Mouse (Mus musculus): Measurements from ENCODE around the gene Srsf1. TPM values are rescaled to one million over a fixed set of nuclear protein-coding genes. Genes with fewer than 3 reads are reported as not detected.

The Srsf1 gene
- polyA plus RNA-seq, 1 experiment from 2014 or later = 113 TPM

- no peak for ATAC-seq (ENCODE audit: insufficient read depth)
- Histone ChIP-seq H3K4me2 (no peak overlapping the region), H3K9ac (no peak overlapping the region), H3K9me3 (replicated peaks) (no peaks in the 10 kb centered on the region), H3K27ac (replicated peaks) (no peak overlapping the region), H3K36me3 (replicated peaks) (no peaks in the 10 kb centered on the region), H3K4me3 (replicated peaks) (no peak overlapping the region), H3K27me3 (no peaks in the 10 kb centered on the region; the same call in 1 of the 2 replicates), H3K4me1 (replicated peaks) (no peaks in the 10 kb centered on the region)
- WGBS (ENCODE audit: insufficient replicate concordance) = 76% methylated on average over 11 of the region's 11 CpGs
Measured at GRCm38 (mm10) chr11:88015161-88015560, 32.0 kb upstream of the Srsf1 start.

- ATAC-seq (ENCODE audit: insufficient read depth) = no peak
- no peak overlapping the region for H3K4me3 ChIP-seq (replicated peaks)
- H3K9me3 ChIP-seq (replicated peaks) = no peaks in the 10 kb centered on the region
- no peaks in the 10 kb centered on the region for H3K27me3 ChIP-seq
- no peak overlapping the region for H3K9ac ChIP-seq
- H3K27ac ChIP-seq (replicated peaks) = no peak overlapping the region
- H3K4me2 ChIP-seq = no peak overlapping the region
- H3K36me3 ChIP-seq (replicated peaks) = no peaks in the 10 kb centered on the region
- no peaks in the 10 kb centered on the region for H3K4me1 ChIP-seq (replicated peaks)
- 64% methylated on average over 6 of the region's 6 CpGs for WGBS (ENCODE audit: insufficient replicate concordance)
Measured at GRCm38 (mm10) chr11:88015795-88016194, 31.4 kb upstream of the Srsf1 start.

GRCm38 (mm10) chr11:88023933-88024332 is 23.2 kb upstream of the Srsf1 start:
- Histone ChIP-seq H3K4me1 (replicated peaks) (no peaks in the 10 kb centered on the region), H3K4me3 (replicated peaks) (no peak overlapping the region), H3K27ac (replicated peaks) (no peak overlapping the region), H3K36me3 (replicated peaks) (no peaks in the 10 kb centered on the region), H3K27me3 (no peaks in the 10 kb centered on the region), H3K9ac (no peak overlapping the region), H3K4me2 (no peak overlapping the region), H3K9me3 (replicated peaks) (no peaks in the 10 kb centered on the region)
- WGBS (ENCODE audit: insufficient replicate concordance) = 62% methylated on average over 2 of the region's 2 CpGs
- ATAC-seq (ENCODE audit: insufficient read depth) = no peak

- no peak overlapping the region for H3K9ac ChIP-seq
Measured at GRCm38 (mm10) chr11:88027391-88028035, 19.7 kb upstream of the Srsf1 start.

GRCm38 (mm10) chr11:88028193-88028684 is 18.9 kb upstream of the Srsf1 start:
- H3K27me3 ChIP-seq = no peaks in the 10 kb centered on the region
- no peak for ATAC-seq (ENCODE audit: insufficient read depth)
- no peak overlapping the region for H3K27ac ChIP-seq (replicated peaks)
- no peaks in the 10 kb centered on the region for H3K4me1 ChIP-seq (replicated peaks)
- 46% methylated on average over 16 of the region's 16 CpGs for WGBS (ENCODE audit: insufficient replicate concordance)
- H3K36me3 ChIP-seq (replicated peaks) = no peaks in the 10 kb centered on the region
- H3K4me3 ChIP-seq (replicated peaks) = no peak overlapping the region
- no peak overlapping the region for H3K9ac ChIP-seq
- H3K9me3 ChIP-seq (replicated peaks) = no peaks in the 10 kb centered on the region
- H3K4me2 ChIP-seq = no peak overlapping the region

More at GRCm38 (mm10) chr11:88027391-88028035, 19.7 kb upstream of the Srsf1 start:
- Histone ChIP-seq H3K9me3 (replicated peaks) (no peaks in the 10 kb centered on the region), H3K4me3 (replicated peaks) (no peak overlapping the region), H3K4me1 (replicated peaks) (no peaks in the 10 kb centered on the region), H3K27me3 (no peaks in the 10 kb centered on the region), H3K27ac (replicated peaks) (no peak overlapping the region), H3K4me2 (no peak overlapping the region), H3K36me3 (replicated peaks) (no peaks in the 10 kb centered on the region)
- no peak for ATAC-seq (ENCODE audit: insufficient read depth)
- 70% methylated on average over 9 of the region's 9 CpGs for whole genome bisulfite sequencing (ENCODE audit: insufficient replicate concordance)

- no peak for ATAC-seq (ENCODE audit: insufficient read depth)
- 57% methylated on average over 7 of the region's 7 CpGs for WGBS (ENCODE audit: insufficient replicate concordance)
- H3K9me3 ChIP-seq (replicated peaks) = no peaks in the 10 kb centered on the region
- no peak overlapping the region for H3K4me3 ChIP-seq (replicated peaks)
- no peaks in the 10 kb centered on the region for H3K36me3 ChIP-seq (replicated peaks)
- H3K4me1 ChIP-seq (replicated peaks) = no peaks in the 10 kb centered on the region
- H3K27me3 ChIP-seq = no peaks in the 10 kb centered on the region
- H3K27ac ChIP-seq (replicated peaks) = no peak overlapping the region
- H3K9ac ChIP-seq = no peak overlapping the region
- no peak overlapping the region for H3K4me2 ChIP-seq
Measured at GRCm38 (mm10) chr11:88030219-88030618, 17.0 kb upstream of the Srsf1 start.

GRCm38 (mm10) chr11:88030836-88031235 is 16.3 kb upstream of the Srsf1 start:
- no peaks in the 10 kb centered on the region for H3K27me3 ChIP-seq
- H3K36me3 ChIP-seq (replicated peaks) = no peaks in the 10 kb centered on the region
- no peaks in the 10 kb centered on the region for H3K4me1 ChIP-seq (replicated peaks)
- ATAC-seq (ENCODE audit: insufficient read depth) = no peak
- H3K27ac ChIP-seq (replicated peaks) = no peak overlapping the region
- H3K9ac ChIP-seq = no peak overlapping the region
- H3K9me3 ChIP-seq (replicated peaks) = no peaks in the 10 kb centered on the region
- H3K4me2 ChIP-seq = no peak overlapping the region
- WGBS (ENCODE audit: insufficient replicate concordance) = 64% methylated on average over 2 of the region's 2 CpGs
- H3K4me3 ChIP-seq (replicated peaks) = no peak overlapping the region

- Histone ChIP-seq H3K4me2 (no peak overlapping the region), H3K9me3 (replicated peaks) (no peaks in the 10 kb centered on the region), H3K27me3 (no peaks in the 10 kb centered on the region), H3K4me1 (replicated peaks) (no peaks in the 10 kb centered on the region), H3K27ac (replicated peaks) (no peak overlapping the region), H3K9ac (no peak overlapping the region), H3K4me3 (replicated peaks) (no peak overlapping the region), H3K36me3 (replicated peaks) (no peaks in the 10 kb centered on the region)
- 82% methylated on average over 5 of the region's 5 CpGs for WGBS (ENCODE audit: insufficient replicate concordance)
- no peak for ATAC-seq (ENCODE audit: insufficient read depth)
Measured at GRCm38 (mm10) chr11:88031753-88032152, 15.4 kb upstream of the Srsf1 start.

- WGBS (ENCODE audit: insufficient replicate concordance) = 54% methylated on average over 7 of the region's 7 CpGs
- H3K27ac ChIP-seq (replicated peaks) = no peak overlapping the region
Measured at GRCm38 (mm10) chr11:88035970-88036369, 11.2 kb upstream of the Srsf1 start.

GRCm38 (mm10) chr11:88036761-88037251 is 10.4 kb upstream of the Srsf1 start:
- H3K27me3 ChIP-seq = no peaks in the 10 kb centered on the region
- ATAC-seq (ENCODE audit: insufficient read depth) = no peak
- 82% methylated on average over 10 of the region's 10 CpGs for WGBS (ENCODE audit: insufficient replicate concordance)

More at GRCm38 (mm10) chr11:88035970-88036369, 11.2 kb upstream of the Srsf1 start:
- Histone ChIP-seq H3K36me3 (replicated peaks) (no peaks in the 10 kb centered on the region), H3K27me3 (no peaks in the 10 kb centered on the region), H3K4me1 (replicated peaks) (no peaks in the 10 kb centered on the region), H3K4me2 (no peak overlapping the region), H3K9me3 (replicated peaks) (no peaks in the 10 kb centered on the region), H3K9ac (no peak overlapping the region), H3K4me3 (replicated peaks) (no peak overlapping the region)
- ATAC-seq (ENCODE audit: insufficient read depth) = no peak

GRCm38 (mm10) chr11:88037386-88037785 is 9.8 kb upstream of the Srsf1 start:
- no peak overlapping the region for H3K9ac ChIP-seq
- H3K4me2 ChIP-seq = no peak overlapping the region
- H3K9me3 ChIP-seq (replicated peaks) = no peaks in the 10 kb centered on the region
- no peaks in the 10 kb centered on the region for H3K27me3 ChIP-seq
- no peak overlapping the region for H3K27ac ChIP-seq (replicated peaks)
- no peaks in the 10 kb centered on the region for H3K4me1 ChIP-seq (replicated peaks)
- 75% methylated on average over 3 of the region's 3 CpGs for WGBS (ENCODE audit: insufficient replicate concordance)
- H3K36me3 ChIP-seq (replicated peaks) = no peaks in the 10 kb centered on the region
- H3K4me3 ChIP-seq (replicated peaks) = no peak overlapping the region
- no peak for ATAC-seq (ENCODE audit: insufficient read depth)

More at GRCm38 (mm10) chr11:88036761-88037251, 10.4 kb upstream of the Srsf1 start:
- H3K9ac ChIP-seq = no peak overlapping the region
- H3K9me3 ChIP-seq (replicated peaks) = no peaks in the 10 kb centered on the region
- no peak overlapping the region for H3K4me2 ChIP-seq
- H3K27ac ChIP-seq (replicated peaks) = no peak overlapping the region
- H3K36me3 ChIP-seq (replicated peaks) = no peaks in the 10 kb centered on the region
- no peaks in the 10 kb centered on the region for H3K4me1 ChIP-seq (replicated peaks)
- H3K4me3 ChIP-seq (replicated peaks) = no peak overlapping the region

- WGBS (ENCODE audit: insufficient replicate concordance) = 86% methylated on average over 1 of the region's 1 CpGs
- no peak overlapping the region for H3K27ac ChIP-seq (replicated peaks)
- no peaks in the 10 kb centered on the region for H3K27me3 ChIP-seq
- H3K36me3 ChIP-seq (replicated peaks) = no peaks in the 10 kb centered on the region
- H3K4me1 ChIP-seq (replicated peaks) = no peaks in the 10 kb centered on the region
- no peak for ATAC-seq (ENCODE audit: insufficient read depth)
- H3K9ac ChIP-seq = no peak overlapping the region
- H3K4me3 ChIP-seq (replicated peaks) = no peak overlapping the region
- H3K9me3 ChIP-seq (replicated peaks) = no peaks in the 10 kb centered on the region
- H3K4me2 ChIP-seq = no peak overlapping the region
Measured at GRCm38 (mm10) chr11:88039066-88039465, 8.1 kb upstream of the Srsf1 start.
